Mouse (Mus musculus) right cerebral cortex, postnatal 14 days (tissue): ENCODE results near the gene Tjp1.

Experiments
- DNase-seq: peaks from one replicate; pipeline ENCODE4 v3.0.0; 2022

Tjp1 gene

DNA sequence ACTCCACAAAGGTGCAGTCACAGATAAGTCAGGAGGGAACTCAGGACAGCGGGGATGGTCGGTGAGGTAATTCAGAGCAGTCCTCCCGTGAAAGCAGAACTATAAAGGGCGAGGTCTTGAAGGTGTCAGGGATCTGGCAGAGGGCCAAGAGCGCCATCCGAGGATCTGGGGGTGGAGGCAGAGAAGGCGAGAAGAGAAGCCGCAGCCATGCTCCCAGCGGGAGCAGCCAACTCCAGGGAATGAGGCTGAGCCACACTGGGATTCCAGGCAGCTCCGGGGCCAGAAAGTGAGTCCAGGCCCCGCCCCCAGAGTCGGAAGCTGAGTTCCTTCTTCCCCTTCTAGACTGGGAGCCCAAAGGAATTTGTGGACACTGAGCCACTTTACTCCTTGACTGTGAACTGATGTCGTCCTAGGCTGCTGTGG lies 41.3 kb downstream of the Tjp1 start:
- peak; percentile 27 for DNase-seq

DNA sequence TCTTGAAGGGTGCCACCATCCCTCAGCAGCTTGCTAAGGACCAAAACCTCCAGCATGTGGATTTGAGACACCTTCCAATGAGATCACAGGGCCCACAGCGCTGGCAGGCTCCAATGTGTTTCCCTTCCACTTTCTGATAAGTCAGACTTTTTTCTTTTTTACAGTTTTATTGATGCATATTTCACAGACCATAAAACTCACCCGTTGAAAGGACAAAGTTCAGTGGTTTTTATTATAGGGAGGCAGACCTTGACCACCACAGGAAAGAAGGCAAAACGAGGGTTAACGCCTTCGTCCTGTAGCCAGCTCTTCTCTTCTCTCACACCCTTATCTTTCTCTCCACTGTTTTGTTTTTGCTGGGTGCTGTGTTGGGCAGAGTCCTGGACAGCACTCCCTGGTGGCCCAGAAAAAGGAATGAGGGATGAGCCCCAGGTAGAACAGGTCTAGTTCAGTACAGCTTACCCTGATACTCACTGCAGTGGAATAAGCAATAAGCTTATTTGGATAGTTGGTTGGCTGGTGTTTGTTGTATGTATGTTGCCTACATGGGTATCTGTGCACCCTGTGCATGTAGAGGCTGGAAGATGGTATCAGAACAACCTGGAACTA lies 43.3 kb downstream of the Tjp1 start:
- DNase-seq: no peak

DNA sequence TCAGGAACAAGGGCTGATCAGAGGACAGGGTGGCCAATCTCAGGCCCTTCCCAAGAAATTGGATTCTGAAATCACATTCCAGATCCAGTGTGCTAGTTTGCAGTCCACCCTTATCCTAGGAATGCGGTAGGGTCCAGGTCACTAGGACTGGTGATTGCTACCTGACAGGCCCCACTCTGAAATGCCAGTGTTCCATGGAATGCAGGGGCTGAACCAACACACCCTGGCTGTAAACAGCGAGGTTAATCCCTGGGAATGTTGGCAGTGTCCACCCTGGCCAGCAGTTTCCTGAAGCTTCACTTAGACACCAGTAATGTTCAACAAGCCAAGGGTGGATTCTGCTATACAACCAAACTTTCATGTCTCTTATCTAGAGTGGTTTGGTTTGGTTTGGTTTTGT lies 45.4 kb downstream of the Tjp1 start:
- no peak for DNase-seq

DNA sequence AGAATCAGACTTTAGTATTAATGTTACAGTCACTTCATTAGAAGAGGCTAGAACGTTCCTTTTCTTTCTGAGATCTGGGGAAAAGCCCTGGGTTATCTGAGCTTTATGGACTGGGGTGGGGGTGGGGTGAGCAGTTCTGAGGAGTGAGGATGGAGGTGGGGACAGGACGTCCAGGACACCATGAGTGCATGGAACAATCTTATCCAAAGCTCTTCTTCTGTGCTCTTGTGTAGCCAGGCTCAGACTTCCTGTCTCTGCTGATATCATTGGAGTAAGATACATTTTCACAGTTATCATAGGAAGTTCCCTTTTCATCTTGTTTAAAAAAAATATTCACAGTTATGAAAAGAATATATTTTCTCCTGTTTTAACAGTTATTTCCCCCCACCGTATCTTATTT lies 55.5 kb downstream of the Tjp1 start:
- no peak for DNase-seq

DNA sequence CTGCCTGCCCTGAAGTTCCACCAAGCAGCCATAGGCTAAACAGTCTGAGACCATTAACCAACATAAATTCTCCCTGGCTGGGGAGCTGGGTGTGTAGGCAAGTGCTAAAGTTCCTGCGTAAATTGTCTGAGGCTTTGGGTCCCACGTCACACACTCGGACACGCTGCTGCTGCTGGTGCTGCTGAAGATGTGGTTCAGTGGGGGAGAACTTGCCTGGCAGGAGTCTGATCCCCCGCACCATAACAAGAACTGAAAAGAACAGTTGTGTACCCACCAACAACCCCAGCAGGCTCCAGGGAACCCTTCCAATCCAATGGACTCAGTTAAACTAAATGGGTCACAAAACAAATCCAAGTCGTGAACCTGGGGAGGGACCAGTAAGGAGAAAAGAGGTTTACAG lies 56.2 kb downstream of the Tjp1 start:
- DNase-seq: no peak

DNA sequence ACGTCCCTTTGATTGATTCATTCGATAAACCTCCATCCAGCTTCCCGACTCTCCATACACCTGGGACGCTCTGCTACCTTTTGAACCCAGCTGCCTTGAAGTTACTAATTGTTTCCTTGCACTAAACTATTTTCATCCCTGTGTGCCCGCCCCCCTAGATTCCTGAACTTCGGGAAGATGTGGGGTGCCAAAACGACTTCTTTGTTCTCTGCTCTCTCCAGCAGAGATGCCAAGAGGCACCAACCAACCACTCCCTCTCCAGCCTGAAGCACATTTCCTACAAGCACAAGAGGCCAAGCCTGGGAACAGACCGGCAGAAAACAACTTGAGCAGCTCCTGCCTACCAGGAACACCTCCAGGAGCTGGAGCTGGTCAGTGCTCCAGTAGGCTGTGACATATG lies 57.4 kb downstream of the Tjp1 start:
- DNase-seq: no peak

DNA sequence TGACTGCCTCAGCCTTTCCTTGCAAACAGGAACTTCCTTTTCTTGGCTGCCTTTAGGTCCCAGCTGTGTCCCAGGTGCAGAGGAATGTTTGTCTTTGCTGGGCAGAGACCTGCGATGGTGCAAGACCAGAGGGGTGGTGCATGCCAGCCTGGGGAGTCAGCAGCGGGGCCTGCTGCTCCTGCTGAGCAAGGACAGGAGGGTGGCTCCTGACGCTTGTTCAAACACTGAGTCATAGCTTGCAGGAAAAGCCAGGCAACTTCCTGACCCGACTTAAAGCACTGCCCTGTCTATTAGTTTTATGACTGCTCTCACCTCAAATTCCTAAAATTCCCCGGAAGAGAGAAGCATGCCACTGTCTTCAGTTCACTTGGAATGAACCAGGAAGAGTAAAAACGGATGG lies 57.9 kb downstream of the Tjp1 start:
- DNase-seq: no peak

DNA sequence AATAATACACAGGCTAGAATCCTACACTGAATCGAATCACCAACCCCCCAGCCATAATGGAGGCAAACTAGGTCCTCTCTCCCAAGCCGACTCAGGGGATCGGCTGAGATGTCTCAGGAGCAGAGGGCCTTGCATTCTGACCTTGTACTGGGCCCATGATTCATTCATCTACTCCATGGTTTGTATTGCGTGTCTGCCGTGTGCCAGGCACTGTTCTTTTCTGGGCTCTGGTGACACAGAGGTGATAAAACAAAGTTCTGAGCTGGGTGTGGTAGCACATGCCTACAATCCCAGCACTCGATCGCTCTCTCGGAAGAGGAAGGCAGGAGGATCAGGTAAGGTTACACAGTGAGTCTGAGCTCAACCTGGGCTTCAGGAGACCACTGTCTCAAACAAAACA lies 59.4 kb downstream of the Tjp1 start:
- DNase-seq: no peak

DNA sequence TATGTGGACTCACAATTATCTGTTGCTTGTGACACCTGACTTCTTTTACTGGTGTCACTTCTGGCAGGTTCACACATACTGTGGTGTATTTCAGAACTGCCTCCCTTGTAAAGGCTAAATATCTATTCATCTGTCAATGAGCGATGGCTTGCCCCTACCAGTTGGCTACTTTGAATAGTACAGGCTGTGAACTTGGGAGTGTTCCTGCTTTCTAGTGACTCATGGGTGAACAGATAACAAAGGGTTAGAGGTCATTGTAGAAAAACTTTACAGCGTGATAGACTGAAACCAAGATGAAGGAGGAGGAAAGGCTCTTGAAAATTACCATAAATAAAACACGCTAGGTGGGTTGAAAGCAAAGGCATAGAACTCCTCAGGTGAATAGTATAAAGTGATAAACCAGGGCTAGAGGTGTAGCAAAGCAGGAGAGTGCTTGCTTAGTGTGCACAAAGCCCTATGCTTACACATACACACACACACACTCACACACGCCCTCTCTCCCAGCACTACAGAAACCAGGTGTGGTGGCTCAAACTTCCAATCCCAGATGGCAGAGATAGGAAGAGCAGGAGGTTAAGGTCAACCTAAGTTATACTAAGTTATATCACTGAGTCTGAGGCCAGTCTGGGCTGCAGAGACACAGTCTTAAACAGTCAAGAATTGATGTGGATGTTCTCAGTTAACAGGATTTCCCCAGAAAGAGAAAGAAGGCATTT lies 60.1 kb downstream of the Tjp1 start:
- DNase-seq: no peak

DNA sequence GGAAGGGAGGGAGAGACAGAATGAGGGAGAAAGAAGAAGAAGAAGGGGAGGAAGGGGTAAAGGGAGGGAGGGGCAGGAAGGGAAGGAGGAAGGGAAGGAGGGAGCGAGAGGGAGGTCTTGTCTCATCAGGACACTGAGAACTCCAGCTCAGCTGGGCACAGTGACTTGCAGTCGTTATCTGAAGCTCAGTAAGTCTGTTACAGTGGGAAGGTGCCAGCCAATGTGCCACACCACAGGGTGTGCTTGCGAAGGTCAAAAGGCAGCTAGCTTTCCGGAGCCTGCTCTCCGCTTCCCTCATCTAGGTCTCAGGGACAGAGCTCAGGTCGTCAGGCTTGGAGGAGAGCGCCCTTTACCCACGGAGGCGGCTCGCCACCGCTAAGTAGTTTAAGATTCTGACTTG lies 61.4 kb downstream of the Tjp1 start:
- no peak for DNase-seq

DNA sequence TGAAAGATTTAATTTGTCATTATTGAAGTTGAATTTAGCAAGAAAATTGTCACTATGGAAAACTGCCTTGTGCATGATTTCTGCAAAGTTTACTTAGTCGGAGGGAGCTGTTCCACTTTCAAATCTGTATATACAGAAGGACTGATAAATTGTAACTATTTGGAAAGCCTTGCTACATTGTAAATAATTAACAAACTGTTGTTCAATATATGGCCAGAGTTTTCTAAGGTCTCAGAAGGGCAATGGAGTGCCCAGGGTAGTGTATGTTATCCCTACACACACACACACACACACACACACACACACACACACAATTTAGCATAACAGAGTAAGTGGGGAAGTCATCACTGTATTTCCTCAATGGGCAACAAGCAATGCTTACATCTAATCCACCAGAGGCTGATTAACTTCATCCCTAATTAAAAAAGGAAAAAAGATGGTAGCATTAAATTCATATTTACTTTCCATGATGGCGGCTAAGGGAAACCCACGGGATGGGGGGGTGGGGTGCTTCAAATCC lies 63.0 kb downstream of the Tjp1 start:
- DNase-seq: no peak

DNA sequence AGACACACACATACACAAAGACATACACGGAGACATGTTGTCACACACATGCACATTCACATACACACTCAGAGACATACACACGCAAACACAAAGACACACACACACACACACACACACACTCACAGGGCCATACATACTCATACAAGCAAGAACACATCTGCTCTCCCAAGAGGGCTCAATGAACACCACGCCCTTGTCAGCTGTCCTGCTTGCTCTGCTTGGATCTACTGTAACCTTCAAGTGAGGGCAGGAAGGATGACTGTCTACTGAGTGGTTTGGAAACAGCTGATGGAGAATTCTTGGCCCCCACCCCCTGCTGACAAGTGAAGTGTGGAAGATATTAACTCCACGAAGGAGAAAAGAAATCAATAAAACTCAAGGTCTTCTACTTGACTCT lies 64.1 kb downstream of the Tjp1 start:
- no peak for DNase-seq

DNA sequence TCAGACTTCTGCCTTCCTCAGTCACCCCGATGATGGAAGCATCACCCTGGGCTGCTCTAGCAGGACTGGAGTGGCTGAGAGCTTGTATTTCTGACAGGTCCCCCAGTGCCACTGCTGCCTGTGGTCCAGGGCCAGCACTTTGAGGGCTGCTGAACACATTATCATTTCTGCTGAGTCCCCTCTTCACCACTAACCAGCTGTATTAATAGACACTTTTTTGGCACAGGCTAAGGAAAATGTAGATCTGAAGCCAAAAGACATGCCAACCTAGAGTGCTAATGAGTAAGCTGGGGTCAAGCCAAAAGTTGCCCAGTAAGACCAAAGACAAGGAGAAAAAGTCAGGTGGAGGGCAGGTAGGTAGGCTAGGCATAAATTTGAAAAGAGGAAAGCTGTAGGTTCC lies 66.2 kb downstream of the Tjp1 start:
- no peak for DNase-seq

DNA sequence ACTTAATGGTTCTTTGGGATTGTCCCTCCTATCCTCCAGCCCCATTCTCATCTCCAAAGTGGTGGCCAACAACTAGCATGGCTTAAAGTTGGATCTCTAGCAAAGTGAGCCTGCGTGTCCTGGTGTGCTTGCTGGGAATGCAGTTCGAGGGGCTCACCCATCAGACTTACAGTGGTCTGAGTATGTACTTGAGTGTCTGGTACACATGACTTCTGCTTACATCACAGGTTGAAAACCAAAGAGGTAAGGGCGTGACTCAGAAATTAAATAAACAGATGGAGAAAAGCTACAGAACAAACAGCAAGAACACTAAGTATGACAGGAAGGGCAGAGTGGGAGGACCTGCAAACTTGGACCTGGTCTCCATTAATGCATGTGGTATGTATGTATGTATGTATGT lies 67.4 kb downstream of the Tjp1 start:
- no peak for DNase-seq

DNA sequence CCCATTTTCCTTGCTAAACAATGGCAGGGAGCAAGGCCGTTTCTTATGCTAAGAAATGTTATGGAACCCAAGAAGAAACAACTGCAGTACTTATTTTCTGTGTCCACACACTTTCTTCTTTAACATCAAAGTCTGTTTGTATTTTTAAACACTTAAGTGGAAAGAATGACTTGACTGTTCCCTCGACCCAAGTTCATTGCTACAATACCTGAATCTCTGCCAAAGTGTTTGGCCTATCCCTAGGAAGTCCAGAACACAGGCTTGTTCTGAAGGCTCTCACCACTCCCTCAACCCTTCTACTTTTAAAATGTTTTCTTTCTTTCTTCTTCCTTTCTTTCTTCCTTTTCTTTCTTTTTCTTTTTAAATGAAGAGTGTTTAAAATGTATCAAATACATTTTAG lies 71.5 kb downstream of the Tjp1 start:
- no peak for DNase-seq

DNA sequence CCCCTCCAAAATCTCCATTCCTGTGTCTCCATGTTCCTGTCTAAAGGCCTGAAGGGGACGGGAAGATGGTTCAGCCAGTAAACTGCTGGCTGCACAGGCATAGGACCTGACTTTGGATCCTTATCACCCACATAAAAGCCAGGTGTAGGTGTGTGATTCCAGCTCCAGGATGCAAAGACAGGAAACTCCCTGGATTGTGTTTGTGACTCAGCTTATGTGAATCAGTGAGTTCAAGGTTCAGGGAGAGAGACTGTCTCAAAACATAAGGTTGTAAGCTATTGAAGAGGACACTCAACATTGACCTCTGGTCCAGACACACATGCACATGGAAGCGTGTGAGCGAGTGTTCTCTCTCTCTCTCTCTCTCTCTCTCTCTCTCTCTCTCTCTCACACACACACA lies 72.4 kb downstream of the Tjp1 start:
- no peak for DNase-seq

DNA sequence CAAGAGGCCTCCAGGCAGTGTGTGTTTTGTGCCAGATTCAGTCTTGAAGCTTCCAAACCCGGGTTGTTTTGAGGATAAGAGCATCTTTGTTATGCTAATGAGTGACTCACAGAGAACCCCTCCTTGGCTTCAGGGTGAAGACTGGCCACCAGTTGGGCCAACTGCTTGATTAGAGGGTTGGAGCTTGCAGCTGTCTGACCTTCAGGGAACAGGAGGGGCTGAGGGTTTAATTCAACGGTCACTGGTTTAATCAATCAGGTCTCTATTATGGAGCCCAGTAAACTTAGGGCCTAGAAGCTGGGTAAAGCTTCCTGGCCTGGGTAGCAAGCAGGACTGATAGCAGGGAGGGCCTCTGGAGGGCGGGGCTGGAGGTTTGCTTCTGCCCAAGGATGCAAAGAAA lies 73.3 kb downstream of the Tjp1 start:
- no peak for DNase-seq

DNA sequence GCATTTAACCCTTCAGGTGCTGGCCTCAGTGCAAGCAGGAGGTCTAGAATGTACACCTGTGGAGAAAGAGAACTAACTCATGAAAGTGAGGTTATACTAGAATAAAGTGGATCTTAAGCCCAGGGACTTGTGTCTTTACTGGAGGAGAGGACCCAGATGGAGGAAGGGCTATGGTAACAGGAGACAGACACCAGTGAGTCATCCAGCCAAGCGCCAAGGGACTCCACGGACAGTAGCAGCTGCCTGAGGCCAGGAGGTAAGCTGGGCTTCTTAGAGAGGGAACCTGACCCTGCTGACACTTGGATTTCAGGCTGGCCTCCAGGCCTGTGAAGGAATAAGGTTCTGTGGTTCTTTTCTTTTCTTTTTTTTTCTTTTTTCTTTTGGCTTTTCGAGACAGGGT lies 75.3 kb downstream of the Tjp1 start:
- DNase-seq: no peak

DNA sequence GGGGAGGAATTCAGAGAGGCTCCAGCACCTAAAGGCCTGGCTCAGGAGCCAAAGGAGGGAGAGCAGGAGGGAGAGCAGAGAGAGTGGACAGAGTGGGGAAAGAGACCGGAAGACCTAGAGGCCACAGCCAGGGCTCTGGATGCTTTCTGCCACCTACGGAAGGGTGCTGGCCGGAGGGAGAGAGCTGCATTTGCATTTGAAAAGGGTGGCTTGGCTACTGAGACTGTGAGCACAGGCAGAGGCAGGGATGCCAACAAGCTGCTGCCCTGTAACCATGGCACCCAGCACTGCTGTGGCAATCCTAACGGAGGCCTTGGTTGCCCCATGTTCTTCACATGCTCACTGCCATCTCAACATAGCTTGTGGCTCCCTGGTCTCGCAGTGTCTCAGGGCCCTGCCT lies 77.4 kb downstream of the Tjp1 start:
- no peak for DNase-seq

DNA sequence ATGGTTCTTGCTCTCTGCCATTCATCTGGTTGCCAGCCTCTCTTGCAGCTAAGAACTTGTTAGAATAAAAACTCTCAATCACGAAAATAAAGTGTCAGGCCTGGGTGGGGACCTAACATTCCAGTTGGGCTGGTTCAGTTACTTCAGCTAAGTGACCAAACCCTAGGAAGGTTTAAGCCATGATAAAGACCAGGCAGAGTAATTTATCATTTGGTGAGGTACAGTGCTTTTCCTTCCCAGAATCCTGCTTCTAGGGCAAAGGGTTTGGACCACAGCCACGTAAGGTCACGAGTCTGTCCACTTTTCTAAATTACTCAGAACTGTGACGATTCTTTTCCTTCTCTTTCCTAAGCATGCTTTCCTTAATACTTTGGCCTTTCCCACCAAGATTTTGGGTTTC lies 86.1 kb downstream of the Tjp1 start:
- DNase-seq: no peak

DNA sequence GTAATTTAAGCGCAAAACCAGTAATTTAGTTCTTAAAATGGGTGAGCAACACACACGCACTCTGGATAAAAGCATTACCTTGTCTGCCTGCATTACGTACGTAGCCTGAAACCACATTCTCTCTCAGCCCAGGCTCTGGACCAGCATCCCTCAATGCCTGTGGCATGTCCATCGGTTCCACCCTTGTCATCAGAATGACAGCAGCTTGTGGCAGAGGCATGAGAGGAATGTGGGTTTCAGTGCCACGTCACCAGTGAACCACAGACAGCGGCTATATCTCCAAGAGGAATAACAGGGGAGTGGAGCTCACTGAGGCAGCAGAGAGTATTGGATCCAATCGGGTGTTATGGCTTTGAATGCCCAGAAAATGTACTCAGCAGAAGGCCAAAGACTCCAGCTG lies 88.1 kb downstream of the Tjp1 start:
- no peak for DNase-seq

DNA sequence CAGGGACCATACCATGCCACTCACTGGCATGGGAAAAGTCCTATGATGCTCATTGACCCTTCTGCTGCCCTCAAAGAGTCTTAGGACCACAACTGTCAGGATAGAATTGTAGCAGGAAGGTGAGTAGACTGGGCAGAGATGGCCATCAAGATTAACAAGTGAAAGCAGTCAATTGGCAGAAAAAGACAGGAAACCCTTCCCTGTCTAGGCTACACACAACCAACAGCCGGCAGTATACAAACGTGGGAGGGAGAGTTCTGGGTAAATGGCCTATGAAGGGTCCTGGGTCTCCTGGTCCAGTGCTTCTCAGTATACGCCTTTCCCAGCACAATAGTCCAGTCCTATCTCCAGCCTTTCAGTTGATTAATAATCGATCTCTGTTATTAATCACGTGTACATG lies 89.4 kb downstream of the Tjp1 start:
- no peak for DNase-seq

DNA sequence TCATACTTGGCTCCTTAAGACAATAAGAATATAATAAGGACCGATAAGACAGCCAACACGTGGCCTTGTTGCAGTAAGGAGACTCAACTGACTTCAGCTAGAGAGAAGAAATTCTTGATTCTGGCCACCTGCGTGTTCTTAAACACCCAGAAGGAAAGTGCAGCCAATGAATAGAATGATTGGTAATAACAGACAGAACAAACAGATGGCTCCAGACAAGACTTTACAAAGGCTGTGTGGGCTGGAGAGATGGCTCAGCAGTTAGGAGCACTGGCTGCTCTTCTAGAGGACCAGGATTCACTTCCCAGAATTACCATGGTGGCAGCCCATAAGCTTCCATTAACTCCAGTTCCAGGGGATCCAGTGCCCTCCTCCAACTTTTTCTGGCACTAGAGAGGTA lies 90.7 kb downstream of the Tjp1 start:
- no peak for DNase-seq

DNA sequence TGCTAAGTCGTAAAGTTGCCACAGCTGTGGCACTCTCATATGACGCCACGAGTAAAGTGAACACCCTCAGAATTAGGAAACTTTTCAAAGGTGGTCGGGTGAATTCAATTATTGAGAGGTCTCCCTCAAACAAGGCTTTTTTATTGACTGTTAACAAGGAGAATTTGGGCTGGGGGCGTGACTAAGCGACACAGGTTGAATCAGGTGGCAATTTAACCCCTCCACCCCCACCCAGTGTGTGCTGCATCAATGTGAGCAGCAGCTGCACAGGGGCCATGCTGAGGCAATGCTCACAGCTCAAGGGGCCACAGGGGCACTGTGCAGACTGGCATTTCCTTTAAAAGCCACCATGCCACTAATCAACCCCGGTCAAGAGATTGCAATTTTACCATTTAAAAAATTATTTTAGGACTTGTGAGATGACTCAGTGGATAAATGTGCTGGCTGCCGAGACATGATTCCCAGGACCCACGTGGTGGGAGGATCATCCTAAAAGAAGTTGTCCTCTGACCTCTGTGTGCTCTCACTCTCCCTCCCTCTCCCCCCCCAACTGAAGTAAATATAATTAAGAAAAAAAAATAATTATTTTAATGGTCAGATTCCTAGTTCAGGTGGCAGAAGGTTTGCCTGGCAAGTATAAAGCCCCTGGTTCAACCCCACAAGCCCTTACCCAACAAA lies 96.4 kb downstream of the Tjp1 start:
- no peak for DNase-seq
